ENCODE assay signal across 7 mouse cellular contexts in genomic region chr17:42943272-42943696, GRCm38 (mm10).
DNase-seq lines count a peak whose midpoint lies in the region; ATAC-seq lines count a peak whose summit lies in the region.

No protein-coding gene starts in this region.

- no peak overlapping the region for H3K4me3 ChIP-seq in intestine, embryonic 15.5 days (replicated peaks)

- H3K27me3 ChIP-seq in intestine, embryonic 15.5 days (replicated peaks): no peaks in the 10 kb centered on the region

- no peaks in the 10 kb centered on the region for H3K9me3 ChIP-seq in intestine, embryonic 15.5 days

- no peaks in the 10 kb centered on the region for H3K36me3 ChIP-seq in intestine, embryonic 15.5 days

- H3K27ac ChIP-seq in intestine, embryonic 15.5 days: no peak overlapping the region

- peak; percentile 89 for DNase-seq in adipocyte (ENCODE audit: low spot score)
- DNase-seq in embryo, embryonic 10 days (ENCODE audit: low spot score): peak; percentile 90
- DNase-seq in gastrocnemius, postnatal 25 days: peak; percentile 16
- DNase-seq in left cerebral cortex, postnatal 10 days (ENCODE audit: extremely low spot score in 1 of 2, low spot score in 2 of 2): peak; percentile 53 to 85
- peak; percentile 67 to 80 for DNase-seq in right cerebral cortex, adult 2 months (ENCODE audit: low spot score in 2 of 2)

- ATAC-seq in intestine, embryonic 15.5 days: peak; percentile 67
- peak; percentile 93 for ATAC-seq in megakaryocyte progenitor cell, adult 5-6 weeks (replicated peaks; ENCODE audit: poor library complexity)

- H3K9ac ChIP-seq in intestine, embryonic 15.5 days: no peak overlapping the region

- intact Hi-C loops in left cerebral cortex, postnatal 10 days (cut with DNase I): loop anchor here (5.0 kb wide), 1 partner anchor 116 kb away; no protein-coding TSS in a partner anchor

- peak overlapping the region; percentile 39 for H3K4me2 ChIP-seq in intestine, embryonic 15.5 days (replicated peaks)

- 4% methylated on average over 9 of the region's 9 CpGs for WGBS in intestine, embryonic 15.5 days

- H3K4me1 ChIP-seq in intestine, embryonic 15.5 days (replicated peaks): no peaks in the 10 kb centered on the region

Comparison
In these comparisons a context has a peak if more than half of its experiments do, and no peak if none do; other contexts are left out.
1. DNase-seq: peak in every context shown above with its lines; median percentile 90 in embryo, embryonic 10 days; 89 in adipocyte; 74 in right cerebral cortex, adult 2 months; 69 in left cerebral cortex, postnatal 10 days; 16 in gastrocnemius, postnatal 25 days.